Mouse (Mus musculus): Measurements from ENCODE around the gene Rcor2. TPM values are rescaled to one million over a fixed set of nuclear protein-coding genes. Genes with fewer than 3 reads are reported as not detected.

Gene Rcor2
- polyA plus RNA-seq, 1 experiment from 2014 or later, result 7.5 TPM

DNA sequence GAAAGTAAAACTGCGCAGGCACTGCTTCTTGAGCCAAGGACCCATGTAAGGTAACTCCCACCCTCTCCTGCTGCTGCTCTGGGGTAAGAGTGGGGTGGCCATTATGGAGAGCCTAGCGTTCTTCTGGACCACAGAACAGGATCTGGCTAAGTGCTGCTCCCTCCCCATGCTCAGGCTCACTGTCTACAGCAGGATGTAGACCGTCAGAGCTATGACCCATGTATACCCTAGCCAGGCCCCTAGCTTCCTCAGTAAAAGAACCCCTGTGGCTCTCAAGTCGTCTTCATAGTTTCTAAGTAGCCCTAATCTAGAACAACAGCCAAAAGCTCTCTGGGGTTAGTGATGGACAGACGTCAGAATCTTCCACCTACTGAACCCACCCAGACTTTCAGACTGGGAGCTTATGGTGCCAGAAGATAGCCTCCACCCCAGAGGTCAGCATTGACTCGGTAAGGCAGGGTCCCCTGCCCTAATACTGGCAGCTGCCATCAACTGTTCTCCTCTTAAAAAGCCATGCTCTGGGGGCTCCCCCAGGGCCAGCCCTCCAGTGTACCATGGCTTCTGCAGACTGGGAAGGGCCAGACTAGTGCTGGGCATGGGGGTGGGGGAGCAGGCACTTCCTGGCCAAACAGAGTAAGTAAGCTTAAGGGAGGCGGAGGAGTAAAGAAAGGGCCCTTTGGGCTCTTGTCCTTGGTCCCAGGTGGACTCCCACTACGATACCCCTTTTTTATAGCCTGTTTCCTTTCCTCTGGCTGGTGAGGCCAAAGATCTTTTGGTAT, 27.2 kb downstream of the Rcor2 start:
- Histone ChIP-seq H3K27me3 (replicated peaks; ENCODE audit: control insufficient read depth, insufficient read depth, low read length) (no peaks in the 10 kb centered on the region), H3K9me3 (ENCODE audit: control insufficient read depth, low read length) (no peaks in the 10 kb centered on the region), H3K9ac (ENCODE audit: low read depth, low read length) (peak overlapping the region; percentile 60), H3K27ac (ENCODE audit: low read depth, low read length) (peak overlapping the region; percentile 87), H3K4me3 (ENCODE audit: low read depth, low read length) (peak overlapping the region; percentile 50), H3K4me2 (peak overlapping the region; percentile 85), H3K36me3 (ENCODE audit: control insufficient read depth, insufficient read depth, low read length) (peaks cover 3% of the 10 kb centered on the region; the same call in 1 of the 2 replicates), H3K4me1 (replicated peaks; ENCODE audit: control insufficient read depth, insufficient read depth, low read length) (peaks cover 51% of the 10 kb centered on the region)
- DNase-seq (ENCODE audit: low spot score) (no peak), ATAC-seq (replicated peaks; ENCODE audit: low FRiP score) (peak; percentile 34)
- 45% methylated on average over 8 of the region's 8 CpGs for WGBS

DNA sequence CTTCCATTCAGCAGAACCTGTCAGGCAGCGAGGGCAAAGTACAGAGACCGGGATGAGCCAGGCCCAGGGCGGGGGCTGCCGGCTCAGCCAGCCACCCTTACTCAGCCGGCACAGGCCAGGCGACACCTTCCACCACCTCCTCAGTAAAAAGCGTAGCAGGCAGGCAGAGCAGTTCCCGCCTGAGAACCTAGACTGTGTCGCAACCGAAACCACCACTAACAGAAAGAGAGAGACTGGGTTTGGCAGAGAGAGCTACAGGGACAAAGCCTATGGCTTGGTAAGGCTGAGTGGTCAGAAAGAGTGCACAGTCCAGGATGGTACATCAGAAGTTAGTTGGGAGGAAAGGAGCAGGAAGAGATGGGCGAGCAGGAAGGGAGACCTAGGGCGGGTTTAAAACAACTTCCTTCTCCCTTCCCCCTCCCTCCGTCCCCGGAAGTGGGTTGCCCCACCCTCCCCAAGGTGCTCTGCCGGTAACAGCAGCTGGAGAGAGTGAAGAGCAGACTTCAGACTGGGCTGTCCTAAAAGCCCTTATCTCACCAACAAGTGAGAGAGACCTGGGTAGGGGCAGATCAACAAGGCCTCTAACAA, 28.0 kb downstream of the Rcor2 start:
- Histone ChIP-seq H3K27me3 (replicated peaks; ENCODE audit: control insufficient read depth, insufficient read depth, low read length) (no peaks in the 10 kb centered on the region), H3K9ac (ENCODE audit: low read depth, low read length) (peak overlapping the region; percentile 60), H3K4me3 (ENCODE audit: low read depth, low read length) (peak overlapping the region; percentile 50), H3K36me3 (ENCODE audit: control insufficient read depth, insufficient read depth, low read length) (peaks cover 3% of the 10 kb centered on the region; the same call in 1 of the 2 replicates), H3K9me3 (ENCODE audit: control insufficient read depth, low read length) (no peaks in the 10 kb centered on the region), H3K4me1 (replicated peaks; ENCODE audit: control insufficient read depth, insufficient read depth, low read length) (peaks cover 54% of the 10 kb centered on the region), H3K4me2 (peak overlapping the region; percentile 85), H3K27ac (ENCODE audit: low read depth, low read length) (peak overlapping the region; percentile 87)
- peak; percentile 91 for ATAC-seq (replicated peaks; ENCODE audit: low FRiP score)
- WGBS, result 24% methylated on average over 15 of the region's 15 CpGs
- DNase-seq (ENCODE audit: low spot score), result no peak

DNA sequence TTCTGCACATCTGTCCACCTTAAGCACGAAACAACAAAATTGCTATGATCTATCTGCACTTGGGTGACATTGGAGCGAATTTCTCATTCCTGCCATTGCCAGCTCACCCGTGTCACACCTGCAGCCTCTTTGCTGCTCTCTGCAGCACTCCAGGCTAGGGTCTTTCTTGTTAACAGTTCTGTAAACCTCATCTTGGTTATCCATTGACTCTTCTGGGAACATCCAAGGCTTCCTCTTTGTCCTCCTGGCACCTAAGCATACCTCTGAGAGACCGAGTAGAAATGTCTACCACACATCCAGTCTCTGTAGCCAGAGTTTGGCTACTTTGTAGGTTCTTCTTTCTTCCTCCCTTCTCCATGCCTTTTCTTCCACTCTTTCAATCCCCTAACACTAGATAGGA, 28.8 kb downstream of the Rcor2 start:
- Histone ChIP-seq H3K9ac (ENCODE audit: low read depth, low read length) (0 out of 2 replicates have a peak overlapping the region, but pooled peaks have one; percentile 18), H3K4me3 (ENCODE audit: low read depth, low read length) (peak overlapping the region; percentile 50; the same call in 1 of the 2 replicates), H3K4me2 (peak overlapping the region; percentile 85), H3K27ac (ENCODE audit: low read depth, low read length) (peak overlapping the region; percentile 87), H3K27me3 (replicated peaks; ENCODE audit: control insufficient read depth, insufficient read depth, low read length) (no peaks in the 10 kb centered on the region), H3K9me3 (ENCODE audit: control insufficient read depth, low read length) (no peaks in the 10 kb centered on the region), H3K4me1 (replicated peaks; ENCODE audit: control insufficient read depth, insufficient read depth, low read length) (peaks cover 50% of the 10 kb centered on the region), H3K36me3 (ENCODE audit: control insufficient read depth, insufficient read depth, low read length) (no peaks in the 10 kb centered on the region)
- no peak for DNase-seq (ENCODE audit: low spot score)
- no peak for ATAC-seq (replicated peaks; ENCODE audit: low FRiP score)
- WGBS, result 73% methylated on average over 4 of the region's 4 CpGs

DNA sequence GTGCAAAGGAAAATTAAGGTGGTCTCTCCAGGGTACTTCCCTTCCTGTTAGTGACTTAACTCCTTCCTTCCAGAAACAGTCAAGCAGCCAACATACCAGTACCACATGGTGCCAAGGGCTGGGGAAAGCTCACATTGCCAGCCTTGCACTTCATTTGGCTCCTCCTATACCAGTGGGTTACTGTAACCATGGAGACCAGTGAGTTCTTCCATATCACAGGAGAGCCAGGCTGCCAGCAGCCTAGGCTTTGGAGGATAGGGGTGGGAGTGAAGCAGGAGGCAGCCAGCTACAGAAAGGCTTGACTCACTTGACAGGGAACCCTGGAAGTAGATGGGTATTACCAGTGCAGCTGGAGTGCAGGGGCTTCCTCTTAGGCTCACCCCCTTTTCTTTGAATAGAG, 31.9 kb downstream of the Rcor2 start:
- peaks cover 56% of the 10 kb centered on the region for H3K4me1 ChIP-seq (replicated peaks; ENCODE audit: control insufficient read depth, insufficient read depth, low read length)
- H3K9me3 ChIP-seq (ENCODE audit: control insufficient read depth, low read length), result no peaks in the 10 kb centered on the region
- no peaks in the 10 kb centered on the region for H3K36me3 ChIP-seq (ENCODE audit: control insufficient read depth, insufficient read depth, low read length)
- H3K4me2 ChIP-seq, result no peak overlapping the region
- DNase-seq (ENCODE audit: low spot score), result no peak
- H3K27me3 ChIP-seq (replicated peaks; ENCODE audit: control insufficient read depth, insufficient read depth, low read length), result no peaks in the 10 kb centered on the region
- no peak overlapping the region for H3K9ac ChIP-seq (ENCODE audit: low read depth, low read length)
- no peak overlapping the region for H3K27ac ChIP-seq (ENCODE audit: low read depth, low read length)
- H3K4me3 ChIP-seq (ENCODE audit: low read depth, low read length), result no peak overlapping the region
- no peak for ATAC-seq (replicated peaks; ENCODE audit: low FRiP score)

DNA sequence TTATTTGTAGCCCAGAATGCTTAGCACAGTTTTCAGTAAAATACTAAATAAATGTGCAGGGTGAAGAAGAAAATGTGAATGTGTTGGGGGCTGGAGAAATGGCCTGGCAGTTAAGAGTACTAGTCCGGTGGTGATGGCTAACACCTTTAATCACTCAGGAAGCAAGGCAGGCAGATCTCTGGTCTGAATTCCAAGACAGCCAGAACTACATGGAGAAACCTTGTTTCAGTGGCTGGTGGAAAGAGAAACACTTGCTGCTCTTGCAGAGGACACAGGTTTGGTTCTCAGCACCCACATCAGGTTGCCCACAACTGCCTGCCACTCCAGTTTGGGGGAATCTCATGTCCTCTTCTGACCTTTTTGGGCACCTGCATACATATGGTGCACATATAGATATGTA, 33.0 kb downstream of the Rcor2 start:
- Histone ChIP-seq H3K9ac (ENCODE audit: low read depth, low read length) (no peak overlapping the region), H3K4me2 (no peak overlapping the region), H3K27ac (ENCODE audit: low read depth, low read length) (no peak overlapping the region), H3K4me3 (ENCODE audit: low read depth, low read length) (no peak overlapping the region), H3K9me3 (ENCODE audit: control insufficient read depth, low read length) (no peaks in the 10 kb centered on the region), H3K36me3 (ENCODE audit: control insufficient read depth, insufficient read depth, low read length) (no peaks in the 10 kb centered on the region), H3K27me3 (replicated peaks; ENCODE audit: control insufficient read depth, insufficient read depth, low read length) (no peaks in the 10 kb centered on the region), H3K4me1 (replicated peaks; ENCODE audit: control insufficient read depth, insufficient read depth, low read length) (peaks cover 49% of the 10 kb centered on the region)
- whole genome bisulfite sequencing, result 69% methylated on average over 1 of the region's 1 CpGs
- no peak for DNase-seq (ENCODE audit: low spot score)
- no peak for ATAC-seq (replicated peaks; ENCODE audit: low FRiP score)

DNA sequence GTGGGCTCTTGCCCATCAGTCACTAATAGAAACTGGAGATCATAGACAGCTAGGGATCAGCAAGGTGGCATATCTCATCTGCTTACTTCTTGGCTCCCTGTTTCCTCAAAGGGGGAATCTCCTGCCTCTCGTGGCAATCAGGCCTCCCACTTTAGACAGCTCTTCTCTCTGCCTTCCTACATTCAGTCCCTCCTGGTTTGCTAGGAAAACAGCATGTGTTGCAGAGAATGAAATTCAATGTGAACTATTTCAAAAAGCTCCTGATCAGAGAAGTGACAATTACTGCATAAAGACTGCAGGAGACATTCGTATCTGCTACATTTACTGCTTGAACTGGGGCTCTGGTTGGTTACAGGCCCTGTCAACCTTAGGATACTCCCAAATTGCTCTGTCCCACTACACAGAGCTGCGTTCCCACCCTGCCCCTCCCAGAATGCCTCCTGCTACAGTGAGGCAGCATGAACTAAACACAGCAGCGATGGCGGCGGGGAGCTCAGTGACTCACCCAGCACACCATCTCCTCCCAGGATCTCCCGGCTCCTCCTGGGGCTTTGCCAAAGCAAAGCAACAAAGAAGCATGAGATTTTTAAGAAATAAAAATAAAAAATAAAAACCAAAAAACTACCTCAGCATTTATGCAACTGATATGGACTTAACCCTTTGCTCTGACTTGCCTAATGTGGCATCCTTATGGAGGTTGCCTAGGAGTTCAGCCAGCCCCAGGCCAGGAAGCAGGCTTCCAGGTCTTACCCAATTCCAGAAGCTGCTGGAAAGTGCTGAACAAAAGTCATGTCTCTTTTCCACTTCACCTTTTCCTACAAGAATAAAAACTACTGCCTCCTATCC, 34.7 kb downstream of the Rcor2 start:
- ATAC-seq (replicated peaks; ENCODE audit: low FRiP score) (no peak), DNase-seq (ENCODE audit: low spot score) (no peak)
- no peak overlapping the region for H3K9ac ChIP-seq (ENCODE audit: low read depth, low read length)
- H3K4me2 ChIP-seq, result no peak overlapping the region
- no peaks in the 10 kb centered on the region for H3K9me3 ChIP-seq (ENCODE audit: control insufficient read depth, low read length)
- H3K4me3 ChIP-seq (ENCODE audit: low read depth, low read length), result no peak overlapping the region
- H3K27me3 ChIP-seq (replicated peaks; ENCODE audit: control insufficient read depth, insufficient read depth, low read length), result no peaks in the 10 kb centered on the region
- WGBS, result 85% methylated on average over 7 of the region's 7 CpGs
- peaks cover 54% of the 10 kb centered on the region for H3K4me1 ChIP-seq (replicated peaks; ENCODE audit: control insufficient read depth, insufficient read depth, low read length)
- no peak overlapping the region for H3K27ac ChIP-seq (ENCODE audit: low read depth, low read length)
- H3K36me3 ChIP-seq (ENCODE audit: control insufficient read depth, insufficient read depth, low read length), result no peaks in the 10 kb centered on the region

DNA sequence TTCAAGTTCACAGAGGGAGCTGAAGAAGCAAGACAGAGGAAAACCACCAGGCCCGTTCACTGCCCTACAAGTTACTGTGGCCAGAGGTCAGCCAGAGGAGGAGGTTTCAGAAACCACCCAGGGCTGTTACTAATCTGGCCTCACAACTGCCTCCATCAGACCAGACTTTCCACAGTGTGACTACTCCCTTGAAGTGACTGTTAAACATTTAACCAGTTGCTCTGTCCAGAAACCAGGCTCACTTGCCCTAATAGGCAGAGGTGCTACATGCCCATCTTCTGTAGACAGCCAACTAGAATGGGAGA, 35.3 kb downstream of the Rcor2 start:
- Histone ChIP-seq H3K4me1 (replicated peaks; ENCODE audit: control insufficient read depth, insufficient read depth, low read length) (peaks cover 60% of the 10 kb centered on the region), H3K27me3 (replicated peaks; ENCODE audit: control insufficient read depth, insufficient read depth, low read length) (no peaks in the 10 kb centered on the region), H3K9me3 (ENCODE audit: control insufficient read depth, low read length) (no peaks in the 10 kb centered on the region), H3K36me3 (ENCODE audit: control insufficient read depth, insufficient read depth, low read length) (no peaks in the 10 kb centered on the region), H3K4me2 (no peak overlapping the region), H3K27ac (ENCODE audit: low read depth, low read length) (no peak overlapping the region), H3K9ac (ENCODE audit: low read depth, low read length) (no peak overlapping the region), H3K4me3 (ENCODE audit: low read depth, low read length) (no peak overlapping the region)
- WGBS, result 79% methylated on average over 1 of the region's 1 CpGs
- no peak for DNase-seq (ENCODE audit: low spot score)
- no peak for ATAC-seq (replicated peaks; ENCODE audit: low FRiP score)

DNA sequence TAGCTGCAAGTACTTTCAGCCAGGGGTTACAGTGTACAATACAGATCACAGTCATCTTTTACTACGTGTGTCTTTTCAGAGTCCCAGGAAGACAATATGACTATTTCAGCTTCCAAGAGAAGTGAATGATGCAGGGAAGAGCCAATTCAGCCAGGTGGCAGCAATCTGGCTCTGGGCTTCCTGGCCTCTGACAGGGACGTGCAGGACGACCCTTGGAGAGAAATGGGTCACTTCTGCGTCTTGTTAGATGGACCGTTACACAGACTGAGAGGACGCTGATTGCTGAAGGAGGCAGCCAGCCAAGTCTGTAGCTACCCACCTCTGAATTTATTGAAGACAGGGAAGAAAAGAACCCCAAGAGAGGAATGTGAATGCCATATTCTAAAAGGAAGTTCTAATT, 36.7 kb downstream of the Rcor2 start:
- H3K9me3 ChIP-seq (ENCODE audit: control insufficient read depth, low read length), result no peaks in the 10 kb centered on the region
- no peak for ATAC-seq (replicated peaks; ENCODE audit: low FRiP score)
- peaks cover 66% of the 10 kb centered on the region for H3K4me1 ChIP-seq (replicated peaks; ENCODE audit: control insufficient read depth, insufficient read depth, low read length)
- H3K27me3 ChIP-seq (replicated peaks; ENCODE audit: control insufficient read depth, insufficient read depth, low read length), result no peaks in the 10 kb centered on the region
- H3K27ac ChIP-seq (ENCODE audit: low read depth, low read length), result no peak overlapping the region
- no peak overlapping the region for H3K4me3 ChIP-seq (ENCODE audit: low read depth, low read length)
- WGBS, result 80% methylated on average over 6 of the region's 6 CpGs
- H3K4me2 ChIP-seq, result no peak overlapping the region
- H3K9ac ChIP-seq (ENCODE audit: low read depth, low read length), result no peak overlapping the region
- H3K36me3 ChIP-seq (ENCODE audit: control insufficient read depth, insufficient read depth, low read length), result no peaks in the 10 kb centered on the region
- DNase-seq (ENCODE audit: low spot score), result no peak

All from liver, embryonic 11.5 days (tissue).